Mouse (Mus musculus): Measurements from ENCODE around the gene Lypd1. TPM values are rescaled to one million over a fixed set of nuclear protein-coding genes. Genes with fewer than 3 reads are reported as not detected.

The Lypd1 gene
- polyA plus RNA-seq (2012), result 0.05 TPM in 1 of 2 replicates, not detected in the other

GRCm38 (mm10) chr1:125912601-125913600 lies at the start of gene Lypd1:
Lypd1 (minus strand) TSS chr1:125913101.
- TF ChIP-seq GATA1 (IDR thresholded peaks at IDR 0.05; ENCODE audit: low read length), result no peak

GRCm38 (mm10) chr1:125951026-125951425 lies 38.1 kb upstream of the Lypd1 start:
- TF ChIP-seq GATA1 (IDR thresholded peaks at IDR 0.05; ENCODE audit: low read length), result no peak

GRCm38 (mm10) chr1:125949076-125949475 lies 36.2 kb upstream of the Lypd1 start:
- no peak for TF ChIP-seq GATA1 (IDR thresholded peaks at IDR 0.05; ENCODE audit: low read length)

- no peak for TF ChIP-seq GATA1 (IDR thresholded peaks at IDR 0.05; ENCODE audit: low read length)
These were observed 32.2 kb upstream of the Lypd1 start for GRCm38 (mm10) chr1:125945136-125945535.

- TF ChIP-seq GATA1 (IDR thresholded peaks at IDR 0.05; ENCODE audit: low read length), result no peak
These were observed 30.4 kb upstream of the Lypd1 start for GRCm38 (mm10) chr1:125943305-125943704.

- TF ChIP-seq GATA1 (IDR thresholded peaks at IDR 0.05; ENCODE audit: low read length), result no peak
These were observed 12.6 kb upstream of the Lypd1 start for GRCm38 (mm10) chr1:125925486-125925885.

- no peak for TF ChIP-seq GATA1 (IDR thresholded peaks at IDR 0.05; ENCODE audit: low read length)
These were observed 10.2 kb upstream of the Lypd1 start for GRCm38 (mm10) chr1:125923062-125923461.

- TF ChIP-seq GATA1 (IDR thresholded peaks at IDR 0.05; ENCODE audit: low read length), result no peak
These were observed 7.8 kb upstream of the Lypd1 start for GRCm38 (mm10) chr1:125920696-125921095.

- no peak for TF ChIP-seq GATA1 (IDR thresholded peaks at IDR 0.05; ENCODE audit: low read length)
These were observed 928 bp downstream of the Lypd1 start for GRCm38 (mm10) chr1:125911901-125912445.

- no peak for TF ChIP-seq GATA1 (IDR thresholded peaks at IDR 0.05; ENCODE audit: low read length)
These were observed 1.5 kb downstream of the Lypd1 start for GRCm38 (mm10) chr1:125911337-125911900.

- TF ChIP-seq GATA1 (IDR thresholded peaks at IDR 0.05; ENCODE audit: low read length), result no peak
These were observed 2.0 kb downstream of the Lypd1 start for GRCm38 (mm10) chr1:125910871-125911265.

GRCm38 (mm10) chr1:125910211-125910870 lies 2.6 kb downstream of the Lypd1 start:
- TF ChIP-seq GATA1 (IDR thresholded peaks at IDR 0.05; ENCODE audit: low read length), result no peak

GRCm38 (mm10) chr1:125893158-125893557 lies 19.7 kb downstream of the Lypd1 start:
- TF ChIP-seq GATA1 (IDR thresholded peaks at IDR 0.05; ENCODE audit: low read length), result no peak

GRCm38 (mm10) chr1:125870056-125870455 lies 42.8 kb downstream of the Lypd1 start:
- no peak for TF ChIP-seq GATA1 (IDR thresholded peaks at IDR 0.05; ENCODE audit: low read length)

- TF ChIP-seq GATA1 (IDR thresholded peaks at IDR 0.05; ENCODE audit: low read length), result no peak
These were observed 54.3 kb downstream of the Lypd1 start for GRCm38 (mm10) chr1:125858631-125859030.

GRCm38 (mm10) chr1:125854646-125855045 lies 58.3 kb downstream of the Lypd1 start:
- no peak for TF ChIP-seq GATA1 (IDR thresholded peaks at IDR 0.05; ENCODE audit: low read length)

Measured in G1E-ER4 (cell line).